Mouse (Mus musculus) embryonic facial prominence, embryonic 11.5 days (tissue): ENCODE results near the gene Zfp513. TPM values are rescaled to one million over a fixed set of nuclear protein-coding genes. Genes with fewer than 3 reads are reported as not detected.

ENCODE experiments used
- polyA plus RNA-seq: library from polyadenylated mRNA; unstranded; fragments of >200 nt; fragmentation: Nextera tagmentation; extraction: Ambion mirVana; gene quantifications from 2 replicates; pipeline ENCODE4 v1.2.1, GENCODE M21; 2014

Gene Zfp513
- polyA plus RNA-seq, 1 experiment from 2014 or later: 4.0 TPM

Other genes with a start within 250 kb of the Zfp513 start
- 88.2 and 95.1 TPM in 2 replicates for gene Preb, start 241.9 kb downstream of the Zfp513 start, polyA plus RNA-seq
- not detected in 2 replicates for gene Tcf23, start 233.6 kb downstream of the Zfp513 start, polyA plus RNA-seq
- 88.2 and 105 TPM in 2 replicates for gene Atraid, start 154.0 kb downstream of the Zfp513 start, polyA plus RNA-seq
- 6.6 and 6.7 TPM in 2 replicates for gene Slc5a6, start 153.4 kb downstream of the Zfp513 start, polyA plus RNA-seq
- gene Cad, start 147.5 kb downstream of the Zfp513 start, polyA plus RNA-seq: 21.3 and 23.5 TPM in 2 replicates
- gene Dnajc5g, start 96.0 kb downstream of the Zfp513 start, polyA plus RNA-seq: not detected in 2 replicates
- 0.46 and 0.59 TPM in 2 replicates for gene Slc30a3, start 94.1 kb downstream of the Zfp513 start, polyA plus RNA-seq
- gene Trim54, start 85.6 kb downstream of the Zfp513 start, polyA plus RNA-seq: not detected in 2 replicates
- gene Ucn, start 63.5 kb downstream of the Zfp513 start, polyA plus RNA-seq: not detected in 2 replicates
- 50.5 and 50.8 TPM in 2 replicates for gene Mpv17, start 48.1 kb downstream of the Zfp513 start, polyA plus RNA-seq
- 1.2 and 1.3 TPM in 2 replicates for gene Gm29609, start 22.4 kb downstream of the Zfp513 start, polyA plus RNA-seq
- gene Gtf3c2, start 22.2 kb downstream of the Zfp513 start, polyA plus RNA-seq: 66.6 and 66.8 TPM in 2 replicates
- 150 and 158 TPM in 2 replicates for gene Snx17, start 9.1 kb downstream of the Zfp513 start, polyA plus RNA-seq
- gene Eif2b4, start 8.9 kb downstream of the Zfp513 start, polyA plus RNA-seq: 68.2 and 81.7 TPM in 2 replicates
- gene Ppm1g, start 18.4 kb upstream of the Zfp513 start, polyA plus RNA-seq: 142 and 147 TPM in 2 replicates
- 138 and 140 TPM in 2 replicates for gene Nrbp1, start 38.6 kb upstream of the Zfp513 start, polyA plus RNA-seq
- gene Gm9970, start 38.9 kb upstream of the Zfp513 start, polyA plus RNA-seq: 0.57 and 0.58 TPM in 2 replicates
- gene Krtcap3, start 49.4 kb upstream of the Zfp513 start, polyA plus RNA-seq: 12.4 and 14.6 TPM in 2 replicates
- gene Ift172, start 88.8 kb upstream of the Zfp513 start, polyA plus RNA-seq: 31.2 and 38.6 TPM in 2 replicates
- gene Fndc4, start 93.8 kb upstream of the Zfp513 start, polyA plus RNA-seq: 58.2 and 67.5 TPM in 2 replicates
- gene Gckr, start 95.1 kb upstream of the Zfp513 start, polyA plus RNA-seq: 0.48 and 0.49 TPM in 2 replicates